Mouse (Mus musculus) cerebellum, adult 2 months (tissue): ENCODE measurements around the gene Atf5.

ENCODE experiments used
- CTCF ChIP-seq: fragments of 200-500 bp; IDR thresholded peaks from 2 replicates; pipeline ENCODE4 v1.5.1; 2011; ENCODE audit warnings: low read depth, mild to moderate bottlenecking, control low read depth, low read length, moderate library complexity, borderline replicate concordance; ENCODE audit not compliant: insufficient read depth
- POLR2A ChIP-seq: fragments of 200-500 bp; IDR thresholded peaks from 2 replicates; pipeline ENCODE4 v1.6.1; 2011; ENCODE audit warnings: low read length, control low read depth, borderline replicate concordance; ENCODE audit not compliant: insufficient read depth

- TF ChIP-seq POLR2A (no peak), CTCF (no peak)
Measured at GRCm38 (mm10) chr7:44819391-44819790, 2.9 kb upstream of the Atf5 start.
